Mouse (Mus musculus): Measurements from ENCODE around the gene Lrig2. TPM values are rescaled to one million over a fixed set of nuclear protein-coding genes. Genes with fewer than 3 reads are reported as not detected.
A peak's percentile ranks its signal among the peaks of the same experiment; 100 is the strongest.

The Lrig2 gene
- total RNA-seq, 2 experiments from 2014 or later: 26.1 to 38.2 TPM

- DNase-seq (ENCODE audit: extremely low spot score in 1 of 2, low spot score in 1 of 2): no peak
Measured at GRCm38 (mm10) chr3:104512424-104512748, 668 bp upstream of the Lrig2 start.

DNA sequence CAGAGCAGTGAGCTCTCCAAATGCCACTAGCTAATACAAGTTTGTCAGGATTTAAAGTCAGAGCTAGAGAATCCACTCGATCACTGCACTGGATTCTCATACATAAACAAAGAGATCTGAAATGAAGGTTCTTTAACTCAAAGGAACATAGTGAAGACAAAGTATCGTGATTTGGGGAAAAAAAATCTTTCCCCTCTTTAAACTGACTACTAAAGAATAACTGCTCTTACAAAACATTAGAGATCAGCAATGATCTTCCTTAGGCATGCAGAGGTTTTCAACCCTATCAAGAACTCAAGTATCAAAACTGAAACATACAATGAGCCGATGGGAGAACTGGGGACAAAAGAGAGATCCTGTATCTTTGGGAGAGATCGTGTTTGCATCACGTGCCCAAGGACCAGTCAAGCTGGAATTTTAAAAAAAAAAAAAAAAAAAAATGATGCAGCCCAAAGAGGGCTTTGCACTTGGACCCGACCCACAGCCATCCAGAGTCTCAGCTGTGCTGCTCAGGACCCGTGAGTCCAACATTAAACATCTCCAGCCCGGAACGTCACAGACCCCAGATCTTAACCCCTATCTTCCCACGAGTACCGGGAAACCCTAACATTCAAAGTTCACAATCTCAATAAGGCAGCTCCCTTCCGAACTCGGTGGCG is 818 bp downstream of the Lrig2 start:
- no peak for DNase-seq (ENCODE audit: extremely low spot score in 1 of 2, low spot score in 1 of 2)

- no peak for DNase-seq (ENCODE audit: extremely low spot score in 1 of 2, low spot score in 1 of 2)
Measured at GRCm38 (mm10) chr3:104501648-104502047, 10.1 kb downstream of the Lrig2 start.

DNA sequence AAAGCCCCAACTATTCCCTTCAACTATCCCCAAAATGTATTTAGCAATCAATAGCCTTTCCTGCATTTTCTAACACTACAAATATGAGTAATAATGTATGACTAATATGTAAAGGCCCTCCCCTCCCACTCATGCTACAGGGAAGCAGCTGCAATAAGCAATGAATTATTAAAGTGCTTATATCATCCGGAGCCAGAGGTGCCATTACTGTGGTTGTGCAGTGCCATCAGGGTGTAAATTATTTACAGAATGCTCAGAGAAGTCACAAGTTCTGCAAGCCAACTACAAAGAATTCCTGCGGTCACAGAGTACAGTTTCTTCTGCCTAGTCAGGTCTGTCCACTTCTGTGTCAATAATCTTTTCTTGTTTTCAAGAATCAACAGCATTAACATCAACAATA is 10.8 kb downstream of the Lrig2 start:
- no peak for DNase-seq (ENCODE audit: extremely low spot score in 1 of 2, low spot score in 1 of 2)

GRCm38 (mm10) chr3:104496176-104496575 is 15.5 kb downstream of the Lrig2 start:
- DNase-seq (ENCODE audit: extremely low spot score in 1 of 2, low spot score in 1 of 2): no peak

DNA sequence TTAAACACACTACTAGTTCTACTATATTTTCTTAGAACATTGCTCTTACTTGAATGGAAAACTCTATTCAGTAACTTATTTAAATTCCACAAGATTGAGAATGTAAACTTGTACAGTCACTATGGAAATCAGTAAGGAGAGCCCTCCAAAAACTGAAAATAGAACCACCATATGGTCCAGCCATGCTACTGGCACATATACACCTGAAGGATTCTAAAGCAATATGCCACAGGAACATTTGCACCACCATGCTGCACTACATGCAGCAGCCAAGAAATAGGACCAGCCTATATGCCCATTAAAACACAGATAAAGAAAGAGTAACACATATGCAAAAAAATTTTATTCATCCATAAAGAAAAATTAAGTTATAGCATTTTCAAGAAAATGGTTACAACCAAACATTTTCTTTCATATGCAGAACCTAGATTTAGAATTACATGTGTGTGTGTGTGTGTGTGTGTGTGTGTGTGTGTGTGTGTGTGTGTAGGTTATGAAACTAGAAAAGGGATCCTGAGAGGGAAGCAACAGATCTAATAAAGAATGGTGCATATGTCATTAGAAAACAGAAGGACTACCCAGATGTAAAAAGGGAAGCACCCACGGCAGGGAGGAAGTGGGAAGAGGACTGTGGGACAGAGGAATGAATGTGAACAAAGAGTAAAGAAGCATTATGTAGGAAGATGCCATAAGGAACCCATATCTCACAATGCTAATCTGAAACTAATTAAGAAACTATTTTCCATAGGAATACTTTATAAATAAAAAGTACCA is 30.6 kb downstream of the Lrig2 start:
- no peak for DNase-seq (ENCODE audit: extremely low spot score in 1 of 2, low spot score in 1 of 2)

DNA sequence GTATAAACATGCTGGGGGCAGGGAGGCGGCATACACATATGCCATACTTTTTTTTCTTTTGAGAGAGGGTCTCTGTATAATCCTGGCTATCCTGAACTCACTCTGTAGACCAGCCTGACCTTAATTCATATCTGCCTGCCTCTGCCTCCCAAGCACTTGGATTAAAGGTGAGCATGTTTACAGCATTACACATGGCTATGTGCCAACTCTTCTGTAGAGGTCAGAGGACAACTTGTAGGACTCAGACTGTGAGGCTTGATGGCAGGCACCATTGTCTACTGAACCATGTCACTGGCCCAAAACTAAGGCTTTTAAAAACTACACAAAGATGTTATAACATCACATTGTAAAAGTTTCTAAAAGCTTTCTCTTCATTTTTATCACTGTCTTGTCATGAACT is 33.7 kb downstream of the Lrig2 start:
- DNase-seq (ENCODE audit: extremely low spot score in 1 of 2, low spot score in 1 of 2): no peak

DNA sequence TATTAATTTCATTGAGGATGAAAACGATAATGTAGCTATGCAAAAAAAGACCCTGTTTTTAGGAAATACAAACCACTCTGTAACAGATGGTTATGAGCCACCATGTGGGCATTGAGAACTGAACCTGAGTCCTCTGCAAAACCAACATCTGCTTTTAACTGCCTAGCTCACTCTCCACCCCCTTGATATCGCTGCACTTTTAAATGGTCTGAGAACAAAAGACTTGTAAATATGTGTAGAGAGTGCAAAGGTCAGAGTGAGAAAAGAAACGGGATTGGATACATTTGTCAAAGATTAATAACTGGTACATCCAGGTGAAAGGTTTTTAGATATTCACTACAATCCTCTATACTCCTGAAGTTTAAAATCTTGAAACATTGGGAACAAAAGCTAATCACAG is 42.3 kb downstream of the Lrig2 start:
- no peak for DNase-seq (ENCODE audit: extremely low spot score in 1 of 2, low spot score in 1 of 2)

DNA sequence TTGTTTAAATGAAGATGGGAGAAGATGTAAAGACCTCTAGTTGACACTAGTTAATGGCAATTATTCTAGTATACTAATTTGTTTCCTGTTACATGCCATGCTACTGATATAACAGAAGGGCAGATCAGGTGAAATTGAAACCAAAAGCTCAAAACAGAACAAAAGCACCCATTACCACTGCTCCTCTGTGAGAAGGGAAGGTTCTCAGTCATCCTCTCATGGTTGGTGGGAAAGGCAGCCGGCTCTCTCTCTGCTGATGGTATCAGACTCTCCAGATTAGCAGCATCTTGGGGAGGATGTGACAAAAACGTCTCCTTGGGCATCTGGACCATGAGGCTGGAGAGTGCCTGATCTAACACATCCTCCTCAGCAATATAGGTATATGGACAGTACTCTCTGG is 50.5 kb downstream of the Lrig2 start:
- DNase-seq (ENCODE audit: extremely low spot score in 1 of 2, low spot score in 1 of 2): no peak

DNA sequence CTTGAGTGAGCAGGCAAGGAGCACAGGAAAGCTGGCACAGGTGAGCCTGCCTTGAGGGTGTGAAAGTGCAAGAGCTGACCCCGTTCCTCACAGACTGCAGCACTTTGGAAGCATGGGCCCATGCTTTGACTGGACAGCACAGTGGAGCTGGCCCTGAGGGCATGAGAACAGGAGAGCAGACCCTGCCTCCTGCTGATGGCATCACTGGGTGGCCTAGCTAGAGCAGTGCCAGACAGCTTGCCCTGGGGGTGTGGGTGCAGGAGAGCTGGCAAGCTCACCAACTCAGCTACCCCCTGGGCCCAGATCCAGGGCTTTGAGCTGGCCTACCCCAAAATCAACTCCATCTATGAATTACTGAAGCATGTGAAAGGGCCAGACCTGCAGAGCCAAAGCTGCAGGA is 53.1 kb downstream of the Lrig2 start:
- DNase-seq (ENCODE audit: extremely low spot score in 1 of 2, low spot score in 1 of 2): no peak

GRCm38 (mm10) chr3:104455506-104456275 is 56.0 kb downstream of the Lrig2 start:
- no peak for DNase-seq (ENCODE audit: extremely low spot score in 1 of 2, low spot score in 1 of 2)

DNA sequence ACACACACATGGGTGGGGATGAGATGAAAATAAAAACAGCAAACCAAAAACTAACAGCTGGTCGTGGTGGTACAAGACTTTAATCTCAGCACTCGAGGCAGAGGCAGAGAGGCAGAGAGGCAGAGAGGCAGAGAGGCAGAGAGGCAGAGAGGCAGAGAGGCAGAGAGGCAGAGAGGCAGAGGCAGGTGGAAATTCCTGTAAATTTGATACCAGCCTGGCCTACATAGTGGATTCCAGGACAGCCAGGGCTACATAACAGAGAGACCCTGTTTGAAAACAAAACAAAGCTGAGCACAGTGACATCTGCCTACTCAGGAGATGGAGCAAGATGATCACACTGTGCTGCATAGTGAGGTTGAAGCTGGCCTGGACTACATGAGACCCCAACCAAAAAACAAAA is 64.5 kb downstream of the Lrig2 start:
- DNase-seq (ENCODE audit: extremely low spot score in 1 of 2, low spot score in 1 of 2): no peak

DNA sequence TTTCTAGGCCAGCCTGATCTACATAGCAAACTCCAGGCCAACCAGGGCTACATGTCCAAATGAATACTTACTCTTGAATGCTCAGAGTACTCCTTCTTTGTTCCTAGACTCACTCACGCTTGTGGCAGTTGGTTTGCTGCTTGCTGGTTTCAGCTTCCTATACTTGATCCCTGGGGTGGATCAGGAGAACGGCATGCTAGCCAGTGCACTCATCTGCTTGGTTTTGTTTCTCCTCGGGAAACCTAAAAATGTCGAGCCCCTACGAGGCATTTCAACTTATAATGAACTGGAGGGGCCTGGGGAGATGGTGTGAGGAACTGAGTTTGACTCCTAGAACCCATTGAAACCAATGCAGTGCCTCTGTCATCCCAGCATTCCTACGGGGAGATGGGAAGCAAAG is 65.0 kb downstream of the Lrig2 start:
- no peak for DNase-seq (ENCODE audit: extremely low spot score in 1 of 2, low spot score in 1 of 2)

GRCm38 (mm10) chr3:104445576-104445975 is 66.1 kb downstream of the Lrig2 start:
- no peak for DNase-seq (ENCODE audit: extremely low spot score in 1 of 2, low spot score in 1 of 2)

DNA sequence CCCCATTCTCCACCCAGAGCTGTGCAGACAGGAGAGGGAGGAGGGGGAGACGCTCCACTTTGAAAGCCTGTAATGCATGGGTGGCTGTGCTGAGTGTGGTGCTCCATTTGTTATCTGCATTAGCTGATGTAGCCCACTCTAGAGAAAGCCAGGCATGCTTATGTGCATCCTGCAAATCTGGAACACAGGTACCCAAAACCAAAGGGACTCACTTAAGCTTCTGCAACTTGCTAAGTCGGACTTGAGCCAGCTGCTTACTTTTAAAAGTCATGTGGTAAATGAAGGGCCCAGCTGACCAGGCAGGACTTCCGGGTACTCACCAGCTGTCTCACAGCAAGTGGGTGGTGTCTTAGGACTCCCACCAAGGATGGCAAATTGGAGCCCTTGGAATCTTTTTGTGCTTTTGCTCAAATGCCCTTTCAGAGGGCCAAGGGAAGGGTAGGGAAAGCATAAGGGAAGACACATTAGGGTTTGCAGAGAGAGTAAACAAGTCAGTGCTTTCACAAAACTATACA is 66.7 kb downstream of the Lrig2 start:
- DNase-seq (ENCODE audit: extremely low spot score in 1 of 2, low spot score in 1 of 2): no peak

- DNase-seq (ENCODE audit: extremely low spot score in 1 of 2, low spot score in 1 of 2): no peak
Measured at GRCm38 (mm10) chr3:104444082-104444481, 67.6 kb downstream of the Lrig2 start.

GRCm38 (mm10) chr3:104442357-104442756 is 69.4 kb downstream of the Lrig2 start:
- no peak for DNase-seq (ENCODE audit: extremely low spot score in 1 of 2, low spot score in 1 of 2)

GRCm38 (mm10) chr3:104441870-104442283 is 69.8 kb downstream of the Lrig2 start:
- DNase-seq (ENCODE audit: extremely low spot score in 1 of 2, low spot score in 1 of 2): peak; percentile 98 to 100

DNA sequence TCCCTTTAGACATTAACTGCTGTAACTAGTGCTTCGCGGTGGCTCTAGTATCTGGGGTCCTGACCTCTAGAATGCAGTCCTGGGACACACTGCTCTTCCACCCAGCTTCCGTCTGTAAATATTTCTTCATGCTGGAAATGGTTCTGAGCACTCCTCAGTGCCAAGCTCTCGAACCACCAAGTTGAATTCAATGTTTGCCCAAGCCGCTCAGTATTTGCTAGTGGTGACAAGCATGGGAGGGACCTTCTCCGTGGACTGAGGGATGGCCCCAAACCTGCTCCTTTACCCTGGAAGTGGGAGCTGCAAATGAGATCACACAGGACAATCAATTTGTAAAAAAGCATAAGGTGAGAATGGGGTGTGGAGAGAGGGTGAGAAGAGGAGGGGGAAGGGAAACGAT is 70.3 kb downstream of the Lrig2 start:
- no peak for DNase-seq (ENCODE audit: extremely low spot score in 1 of 2, low spot score in 1 of 2)

DNA sequence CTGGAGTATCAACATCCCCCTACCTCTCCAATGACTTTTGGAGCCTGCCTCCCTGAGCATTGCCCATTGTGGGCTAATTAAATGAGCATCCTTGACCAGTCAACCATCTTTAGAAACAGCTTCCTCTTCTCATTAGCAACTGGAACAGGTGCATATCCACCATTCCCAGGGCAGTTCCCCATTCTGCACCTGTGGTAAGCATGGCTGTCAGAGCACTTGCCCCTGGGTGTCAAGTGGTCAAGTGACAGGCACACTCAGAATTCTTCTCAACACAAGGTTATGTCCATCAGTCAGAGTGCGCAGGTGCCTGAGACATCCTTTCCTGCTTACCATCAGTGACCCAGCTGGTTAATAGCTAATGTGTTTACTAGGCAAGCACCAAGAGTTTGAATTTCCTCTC is 72.9 kb downstream of the Lrig2 start:
- DNase-seq (ENCODE audit: extremely low spot score in 1 of 2, low spot score in 1 of 2): no peak

GRCm38 (mm10) chr3:104437576-104437975 is 74.1 kb downstream of the Lrig2 start:
- no peak for DNase-seq (ENCODE audit: extremely low spot score in 1 of 2, low spot score in 1 of 2)
